Mouse (Mus musculus) testis, postnatal 14 days (tissue): ENCODE results near the gene Lrrc17.
A peak's percentile ranks its signal among the peaks of the same experiment; 100 is the strongest.

Experiments used
- DNase-seq: peaks from one replicate; pipeline ENCODE4 v3.0.0; 2021; ENCODE audit warnings: low spot score

Lrrc17 gene

GRCm38 (mm10) chr5:21543409-21544201, at the start of gene Lrrc17:
Gene Lrrc17 (plus strand): TSS chr5:21543559.
- DNase-seq: no peak

GRCm38 (mm10) chr5:21494781-21495180, 48.6 kb upstream of the Lrrc17 start:
- no peak for DNase-seq

GRCm38 (mm10) chr5:21496321-21496720, 47.0 kb upstream of the Lrrc17 start:
- DNase-seq: no peak

- DNase-seq: no peak
Measured at GRCm38 (mm10) chr5:21496881-21497280, 46.5 kb upstream of the Lrrc17 start.

GRCm38 (mm10) chr5:21498490-21498889, 44.9 kb upstream of the Lrrc17 start:
- no peak for DNase-seq

GRCm38 (mm10) chr5:21498925-21499324, 44.4 kb upstream of the Lrrc17 start:
- no peak for DNase-seq

- no peak for DNase-seq
Measured at GRCm38 (mm10) chr5:21500133-21500532, 43.2 kb upstream of the Lrrc17 start.

- DNase-seq: no peak
Measured at GRCm38 (mm10) chr5:21500941-21501340, 42.4 kb upstream of the Lrrc17 start.

- DNase-seq: no peak
Measured at GRCm38 (mm10) chr5:21502936-21503610, 40.3 kb upstream of the Lrrc17 start.

- DNase-seq: no peak
Measured at GRCm38 (mm10) chr5:21505159-21505558, 38.2 kb upstream of the Lrrc17 start.

- no peak for DNase-seq
Measured at GRCm38 (mm10) chr5:21506887-21507286, 36.5 kb upstream of the Lrrc17 start.

GRCm38 (mm10) chr5:21509801-21510200, 33.6 kb upstream of the Lrrc17 start:
- DNase-seq: no peak

- DNase-seq: no peak
Measured at GRCm38 (mm10) chr5:21513363-21513762, 30.0 kb upstream of the Lrrc17 start.

- DNase-seq: no peak
Measured at GRCm38 (mm10) chr5:21517562-21517961, 25.8 kb upstream of the Lrrc17 start.

- DNase-seq: no peak
Measured at GRCm38 (mm10) chr5:21518207-21518606, 25.2 kb upstream of the Lrrc17 start.

GRCm38 (mm10) chr5:21519166-21519565, 24.2 kb upstream of the Lrrc17 start:
- no peak for DNase-seq

- no peak for DNase-seq
Measured at GRCm38 (mm10) chr5:21526835-21527485, 16.4 kb upstream of the Lrrc17 start.

GRCm38 (mm10) chr5:21527488-21527911, 15.9 kb upstream of the Lrrc17 start:
- peak; percentile 35 for DNase-seq

GRCm38 (mm10) chr5:21528068-21528842, 15.1 kb upstream of the Lrrc17 start:
- DNase-seq: no peak

- no peak for DNase-seq
Measured at GRCm38 (mm10) chr5:21529110-21529720, 14.1 kb upstream of the Lrrc17 start.

GRCm38 (mm10) chr5:21532126-21532525, 11.2 kb upstream of the Lrrc17 start:
- DNase-seq: no peak

GRCm38 (mm10) chr5:21532921-21533320, 10.4 kb upstream of the Lrrc17 start:
- DNase-seq: no peak
